Mouse (Mus musculus) midbrain, embryonic 12.5 days (tissue): Measurements from ENCODE around the gene Vps4a. TPM values are rescaled to one million over a fixed set of nuclear protein-coding genes. Genes with fewer than 3 reads are reported as not detected.

Experiments
- ATAC-seq: fragments of 200-750 bp; cut with Nextera tagmentation; 2 replicates; pipeline ENCODE4 v1.8.0; 2017; ENCODE audit warnings: low read depth, moderate TSS enrichment, moderate library complexity; ENCODE audit not compliant: low FRiP score
- H3K27ac ChIP-seq: fragments of 300-500 bp; sonication (generic); replicated peaks from 2 replicates; pipeline ENCODE4 v1.5.1; 2016; ENCODE audit warnings: mild to moderate bottlenecking
- H3K27me3 ChIP-seq: fragments of 300-500 bp; sonication (generic); 2 replicates; pipeline ENCODE4 v1.6.1; 2016; ENCODE audit warnings: mild to moderate bottlenecking
- H3K36me3 ChIP-seq: fragments of 300-500 bp; sonication (generic); 2 replicates; pipeline ENCODE4 v1.6.1; 2016
- H3K4me1 ChIP-seq: fragments of 300-500 bp; sonication (generic); 2 replicates; pipeline ENCODE4 v1.6.1; 2016
- H3K4me2 ChIP-seq: fragments of 300-500 bp; sonication (generic); replicated peaks from 2 replicates; pipeline ENCODE4 v1.6.1; 2016; ENCODE audit warnings: mild to moderate bottlenecking, moderate library complexity
- H3K4me3 ChIP-seq: fragments of 300-500 bp; sonication (generic); 2 replicates; pipeline ENCODE4 v1.5.1; 2016; ENCODE audit warnings: mild to moderate bottlenecking
- H3K9ac ChIP-seq: fragments of 300-500 bp; sonication (generic); replicated peaks from 2 replicates; pipeline ENCODE4 v1.6.1; 2016; ENCODE audit warnings: mild to moderate bottlenecking, moderate library complexity
- H3K9me3 ChIP-seq: fragments of 300-500 bp; sonication (generic); 2 replicates; pipeline ENCODE4 v1.6.1; 2016; ENCODE audit warnings: mild to moderate bottlenecking
- WGBS: fragments of 180-500 bp; shearing (Covaris S2); methylation state at CpG from one replicate; pipeline ENCODE4 v1.1.7; 2016; 5-methylcytosine and 5-hydroxymethylcytosine counted together
- polyA plus RNA-seq: library from polyadenylated mRNA; unstranded; fragments of >200 nt; fragmentation: Nextera tagmentation; extraction: Ambion mirVana; gene quantifications from 2 replicates; pipeline ENCODE4 v1.2.1, GENCODE M21; 2016

The Vps4a gene
- polyA plus RNA-seq, 1 experiment from 2014 or later, result 97.4 TPM

DNA sequence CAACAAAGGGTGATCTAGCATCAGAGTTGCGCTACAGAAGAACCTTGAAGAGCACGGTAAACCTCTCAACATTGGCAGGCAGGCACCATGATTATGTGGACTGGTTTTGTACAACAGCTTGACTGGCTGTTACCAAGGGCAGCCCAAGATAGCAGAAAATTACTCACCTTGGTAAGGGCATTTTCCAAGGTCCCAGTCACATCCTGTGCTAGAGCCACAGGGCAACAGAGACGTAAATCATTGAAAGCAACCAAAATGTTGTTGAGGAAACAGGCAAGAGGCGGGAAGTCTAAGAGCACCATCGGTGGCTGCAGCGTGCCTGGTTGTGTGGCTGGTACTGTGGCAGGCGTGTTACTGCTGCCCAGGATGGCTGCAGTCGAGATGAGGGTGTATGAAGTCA, 21.0 kb downstream of the Vps4a start:
- Histone ChIP-seq H3K27me3 (no peaks in the 10 kb centered on the region), H3K4me3 (no peak overlapping the region), H3K4me2 (no peak overlapping the region), H3K27ac (no peak overlapping the region), H3K9ac (no peak overlapping the region), H3K36me3 (peaks cover 53% of the 10 kb centered on the region), H3K4me1 (peaks cover 30% of the 10 kb centered on the region), H3K9me3 (no peaks in the 10 kb centered on the region)
- WGBS, result 97% methylated on average over 8 of the region's 8 CpGs
- no peak for ATAC-seq

DNA sequence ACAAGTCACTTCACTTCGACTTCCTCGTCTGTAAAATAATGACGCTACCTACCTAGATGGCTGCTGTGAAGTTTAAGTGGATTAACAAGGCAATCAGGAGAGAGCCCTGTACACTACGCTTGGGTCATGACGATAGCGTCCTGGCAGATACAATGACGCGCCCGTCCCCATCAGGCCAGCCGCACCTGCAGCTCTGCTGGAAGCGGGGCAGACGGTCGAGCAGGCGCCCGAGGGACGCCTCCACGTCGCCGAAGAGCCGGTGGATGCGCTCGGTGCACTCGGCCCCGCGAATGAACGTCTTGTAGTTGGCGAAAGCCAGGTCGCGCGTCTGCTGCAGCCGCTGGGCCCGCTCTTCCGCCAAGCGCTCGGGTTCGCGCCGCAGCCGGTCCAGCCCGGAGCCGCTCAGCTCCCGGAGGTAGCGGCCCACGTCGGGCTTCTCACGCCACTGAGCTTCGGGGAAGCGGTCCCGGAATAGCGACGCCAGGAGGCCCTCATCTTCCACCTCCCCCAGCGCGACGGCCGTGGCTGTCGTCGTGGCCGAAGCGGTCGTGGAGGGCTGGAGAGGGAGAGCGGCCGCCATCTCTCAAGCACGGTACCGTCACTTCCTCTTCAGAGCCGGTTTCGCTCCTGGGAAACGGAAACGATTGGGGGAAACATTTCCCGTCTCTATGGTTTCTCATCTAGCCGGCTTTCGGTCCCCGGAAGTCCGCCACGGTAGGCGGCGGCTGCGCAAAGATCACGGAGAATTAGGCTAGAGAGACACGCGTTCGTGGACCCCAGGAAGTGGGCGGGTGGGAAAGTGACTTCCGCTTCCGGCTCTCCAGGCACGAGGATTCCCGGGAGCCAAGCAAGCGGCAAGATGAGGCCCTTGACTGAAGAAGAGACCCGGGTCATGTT, 25.3 kb downstream of the Vps4a start, which contains the start of the genes Cog8 and Nip7:
Gene Cog8, minus strand, starts transcription at position 614 of the 897 bp plus-strand sequence.
Gene Nip7, plus strand, starts transcription at position 802 of the 897 bp plus-strand sequence.
- H3K9ac ChIP-seq, result peak within 1 kb of the TSS; percentile 86
- H3K4me1 ChIP-seq, result peaks cover 20% of the 10 kb centered on the region
- under 1% methylated on average over 88 of the region's 88 CpGs for WGBS
- H3K27ac ChIP-seq, result peak within 1 kb of the TSS; percentile 71
- no peaks in the 10 kb centered on the region for H3K27me3 ChIP-seq
- H3K4me3 ChIP-seq, result peak within 1 kb of the TSS; percentile 99
- peaks cover 44% of the 10 kb centered on the region for H3K36me3 ChIP-seq
- peak; percentile 93 for ATAC-seq
- peak within 1 kb of the TSS; percentile 97 for H3K4me2 ChIP-seq
- H3K9me3 ChIP-seq, result no peaks in the 10 kb centered on the region

DNA sequence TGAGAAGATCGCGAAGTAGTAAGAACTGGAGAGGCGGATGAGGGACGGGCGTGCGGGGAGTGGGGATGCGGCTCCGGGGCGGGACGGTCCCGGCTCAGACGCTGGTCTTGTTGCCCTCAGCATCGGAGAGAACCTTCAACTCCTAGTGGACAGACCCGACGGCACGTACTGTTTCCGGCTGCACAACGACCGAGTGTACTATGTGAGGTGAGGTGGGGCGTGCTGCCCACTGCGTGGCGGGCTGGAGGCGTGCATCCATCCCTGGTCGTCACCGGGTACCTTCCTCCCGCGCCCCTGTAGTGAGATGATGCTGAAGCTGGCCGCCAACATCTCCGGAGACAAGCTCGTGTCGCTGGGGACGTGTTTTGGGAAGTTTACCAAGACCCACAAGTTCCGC, 25.9 kb downstream of the Vps4a start:
- Histone ChIP-seq H3K4me1 (peaks cover 20% of the 10 kb centered on the region), H3K27ac (peak overlapping the region; percentile 49; the same call in 1 of the 2 replicates), H3K9ac (peak overlapping the region; percentile 82), H3K27me3 (no peaks in the 10 kb centered on the region), H3K9me3 (no peaks in the 10 kb centered on the region), H3K4me3 (peak overlapping the region; percentile 99), H3K36me3 (peaks cover 38% of the 10 kb centered on the region), H3K4me2 (peak overlapping the region; percentile 97)
- ATAC-seq, result peak; percentile 79
- WGBS, result 1% methylated on average over 33 of the region's 33 CpGs

DNA sequence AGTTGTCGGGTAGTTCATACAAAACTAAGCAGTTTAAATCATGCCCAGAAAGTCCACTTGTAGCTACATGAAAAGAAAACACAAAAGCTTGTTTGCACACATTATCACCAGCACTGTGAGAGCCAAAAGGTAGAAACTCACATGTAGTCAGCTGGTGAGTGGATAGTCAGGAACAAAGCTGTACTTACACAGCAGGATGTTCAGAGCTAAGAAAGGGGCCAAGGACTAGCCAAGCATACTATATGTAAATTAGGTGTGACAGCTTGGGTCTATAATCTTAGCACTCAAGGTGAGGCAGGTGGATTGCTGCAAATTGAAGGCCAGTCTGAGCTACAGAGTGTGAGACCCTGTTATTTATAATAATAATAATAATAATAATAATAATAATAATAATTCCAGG, 31.6 kb downstream of the Vps4a start:
- Histone ChIP-seq H3K9me3 (no peaks in the 10 kb centered on the region), H3K36me3 (peaks cover 16% of the 10 kb centered on the region), H3K27me3 (no peaks in the 10 kb centered on the region), H3K4me2 (no peak overlapping the region), H3K4me1 (peaks cover 3% of the 10 kb centered on the region), H3K4me3 (no peak overlapping the region), H3K27ac (no peak overlapping the region), H3K9ac (no peak overlapping the region)
- WGBS, result 88% methylated on average over 1 of the region's 1 CpGs
- no peak for ATAC-seq

DNA sequence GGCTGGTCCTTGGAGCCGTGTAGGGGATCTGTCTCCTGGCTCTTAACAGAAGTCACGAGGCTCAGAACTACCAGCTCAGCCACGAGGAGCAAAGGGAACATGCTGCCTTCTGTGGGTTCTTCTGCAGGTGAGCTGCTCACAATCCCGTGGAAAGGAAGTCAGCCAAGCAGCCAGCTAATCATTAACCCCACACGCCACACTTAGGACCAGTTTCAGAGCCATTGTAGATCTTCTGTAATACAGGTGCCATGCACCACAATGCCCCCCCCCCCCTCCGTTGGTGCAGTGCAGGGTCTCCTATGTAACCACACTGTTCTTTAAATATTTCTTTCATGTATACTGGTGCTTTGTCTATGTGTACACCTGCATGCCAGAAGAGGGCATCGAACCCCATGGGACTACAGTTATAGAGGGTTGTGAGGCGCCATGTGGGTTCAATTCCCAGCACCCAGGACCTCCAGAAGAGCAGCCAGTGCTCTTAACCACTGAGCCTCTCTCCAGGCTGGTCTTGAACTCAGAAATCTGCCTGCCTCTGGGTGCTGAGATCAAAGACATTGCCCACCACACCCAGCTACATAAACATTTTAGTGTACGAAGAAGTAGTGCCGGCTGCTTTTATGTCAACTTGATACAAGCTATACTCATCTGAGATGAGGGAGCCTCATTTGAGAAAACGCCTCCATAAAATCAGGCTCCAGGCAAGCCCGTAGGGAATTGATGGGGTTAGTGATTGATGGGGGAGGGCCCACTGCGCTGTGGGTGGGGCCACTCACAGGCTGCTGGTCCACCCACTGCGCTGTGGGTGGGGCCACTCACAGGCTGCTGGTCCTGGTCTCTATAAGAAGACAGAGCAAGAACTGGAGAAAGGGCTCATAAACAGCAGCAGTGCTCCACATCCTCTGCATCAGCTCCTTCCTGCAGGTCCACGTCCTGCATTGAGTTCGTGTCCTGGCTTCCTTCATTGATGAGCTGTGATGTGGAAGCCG, 34.8 kb downstream of the Vps4a start, which contains the start of gene Tmed6:
Gene Tmed6, minus strand, starts transcription at position 134 of the 986 bp plus-strand sequence.
- Histone ChIP-seq H3K9ac (no peak within 1 kb of the TSS), H3K27me3 (no peaks in the 10 kb centered on the region), H3K36me3 (peaks cover 20% of the 10 kb centered on the region), H3K4me2 (no peak within 1 kb of the TSS), H3K4me3 (no peak within 1 kb of the TSS), H3K27ac (no peak within 1 kb of the TSS), H3K9me3 (no peaks in the 10 kb centered on the region), H3K4me1 (no peaks in the 10 kb centered on the region)
- 69% methylated on average over 17 of the region's 17 CpGs for WGBS
- ATAC-seq, result no peak

DNA sequence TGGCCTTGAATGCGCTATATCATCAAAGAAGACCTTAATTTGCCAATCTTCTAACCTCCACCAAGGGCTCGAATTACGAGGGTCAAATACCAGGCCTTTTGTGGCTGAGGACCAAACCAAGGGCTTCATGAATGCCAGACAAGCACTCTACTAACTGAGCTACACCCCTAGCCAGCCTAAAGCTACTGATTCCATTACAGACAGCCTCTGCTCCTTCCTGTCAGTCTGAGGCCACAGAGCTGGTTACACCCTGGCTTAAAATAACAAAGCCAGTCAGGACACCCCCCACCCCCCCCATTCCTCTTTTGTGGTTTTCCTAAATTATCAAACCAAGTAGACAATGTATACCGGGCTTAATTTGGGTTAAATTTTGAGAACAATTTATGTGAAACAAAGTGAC, 42.7 kb downstream of the Vps4a start:
- H3K4me1 ChIP-seq, result no peaks in the 10 kb centered on the region
- H3K9ac ChIP-seq, result no peak overlapping the region
- H3K36me3 ChIP-seq, result peaks cover 86% of the 10 kb centered on the region
- ATAC-seq, result no peak
- no peaks in the 10 kb centered on the region for H3K9me3 ChIP-seq
- no peaks in the 10 kb centered on the region for H3K27me3 ChIP-seq
- no peak overlapping the region for H3K4me3 ChIP-seq
- H3K4me2 ChIP-seq, result no peak overlapping the region
- H3K27ac ChIP-seq, result no peak overlapping the region
- 90% methylated on average over 4 of the region's 4 CpGs for WGBS

DNA sequence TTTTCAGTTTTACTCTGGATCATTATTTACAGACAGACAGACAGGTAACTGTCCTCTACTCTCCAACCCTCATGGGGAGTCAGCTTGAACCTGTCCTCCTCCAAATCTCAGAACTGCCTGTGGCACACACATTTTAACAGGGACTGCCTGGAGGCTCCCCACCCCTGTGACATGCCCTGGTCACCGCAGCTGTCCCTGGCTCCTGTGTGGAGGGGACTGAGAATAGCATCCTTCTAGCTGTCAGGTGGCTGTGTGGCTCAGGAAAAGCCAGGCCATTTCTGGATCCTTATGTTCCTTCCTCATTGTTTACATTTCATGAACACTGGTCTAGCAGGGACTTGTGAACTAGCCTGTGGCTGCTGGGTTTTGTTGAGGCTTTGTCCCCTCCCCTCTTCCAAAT, 43.1 kb downstream of the Vps4a start:
- no peak for ATAC-seq
- H3K9ac ChIP-seq, result no peak overlapping the region
- WGBS, result 96% methylated on average over 1 of the region's 1 CpGs
- no peak overlapping the region for H3K4me3 ChIP-seq
- H3K27ac ChIP-seq, result no peak overlapping the region
- H3K9me3 ChIP-seq, result no peaks in the 10 kb centered on the region
- no peaks in the 10 kb centered on the region for H3K27me3 ChIP-seq
- H3K4me2 ChIP-seq, result no peak overlapping the region
- H3K36me3 ChIP-seq, result peaks cover 86% of the 10 kb centered on the region
- H3K4me1 ChIP-seq, result no peaks in the 10 kb centered on the region

DNA sequence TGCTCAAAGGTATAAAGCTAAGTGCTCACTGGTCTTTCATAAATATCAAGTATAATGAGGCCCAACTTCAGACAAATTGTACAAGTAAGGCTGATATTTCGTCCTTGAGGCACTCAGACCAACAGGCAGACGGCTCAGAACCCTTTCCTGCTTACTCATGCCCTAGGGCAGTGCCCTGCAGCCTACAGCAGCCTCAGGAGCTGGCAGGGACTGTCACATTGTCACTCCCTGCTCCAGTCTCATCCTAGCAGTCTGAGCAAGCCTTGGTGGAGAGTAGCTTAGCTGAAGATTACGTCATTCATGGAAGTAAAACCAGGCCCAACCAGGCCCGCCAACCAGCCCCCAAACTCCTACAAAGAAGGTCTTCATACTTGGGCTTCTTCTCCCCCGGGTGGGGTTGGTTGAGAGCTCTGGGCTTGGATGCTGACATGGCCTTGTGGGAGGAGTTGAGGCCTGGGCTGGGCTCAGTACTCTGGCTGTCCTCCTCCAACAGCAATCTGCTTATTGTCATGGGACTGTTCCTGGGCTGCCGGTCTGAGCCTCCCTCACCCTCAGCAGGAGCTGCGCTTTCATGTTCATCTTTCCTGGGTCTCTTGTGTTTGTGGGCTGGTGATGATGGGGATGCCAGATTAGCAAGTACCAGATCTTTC, 45.3 kb downstream of the Vps4a start:
- WGBS, result 90% methylated on average over 7 of the region's 7 CpGs
- Histone ChIP-seq H3K27ac (no peak overlapping the region), H3K36me3 (peaks cover 91% of the 10 kb centered on the region), H3K4me1 (no peaks in the 10 kb centered on the region), H3K9ac (no peak overlapping the region), H3K4me2 (no peak overlapping the region), H3K27me3 (no peaks in the 10 kb centered on the region), H3K9me3 (no peaks in the 10 kb centered on the region), H3K4me3 (no peak overlapping the region)
- no peak for ATAC-seq

DNA sequence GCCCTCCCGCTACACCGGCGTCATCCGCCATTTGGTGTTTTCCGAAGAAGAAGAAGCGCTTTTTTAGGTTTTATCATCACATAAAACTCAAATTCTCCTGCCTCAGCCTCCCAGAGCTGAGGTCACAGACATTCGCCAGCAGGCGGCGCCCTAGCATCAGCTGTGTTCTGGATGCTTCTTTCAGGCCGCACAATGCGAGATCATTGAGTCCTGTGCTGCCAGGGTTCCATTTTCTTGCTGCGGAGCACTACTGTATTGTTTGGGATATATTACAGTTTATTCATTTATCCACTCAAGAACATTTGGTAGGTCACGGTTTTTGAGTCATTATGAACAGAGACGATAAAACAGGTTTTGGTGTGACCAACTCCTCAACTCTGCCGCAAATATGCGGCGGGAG, 54.3 kb downstream of the Vps4a start:
- Histone ChIP-seq H3K27ac (no peak overlapping the region), H3K36me3 (peaks cover 74% of the 10 kb centered on the region), H3K27me3 (no peaks in the 10 kb centered on the region), H3K4me3 (no peak overlapping the region), H3K4me1 (no peaks in the 10 kb centered on the region), H3K9ac (no peak overlapping the region), H3K4me2 (no peak overlapping the region), H3K9me3 (no peaks in the 10 kb centered on the region)
- no peak for ATAC-seq
- 97% methylated on average over 17 of the region's 17 CpGs for WGBS

DNA sequence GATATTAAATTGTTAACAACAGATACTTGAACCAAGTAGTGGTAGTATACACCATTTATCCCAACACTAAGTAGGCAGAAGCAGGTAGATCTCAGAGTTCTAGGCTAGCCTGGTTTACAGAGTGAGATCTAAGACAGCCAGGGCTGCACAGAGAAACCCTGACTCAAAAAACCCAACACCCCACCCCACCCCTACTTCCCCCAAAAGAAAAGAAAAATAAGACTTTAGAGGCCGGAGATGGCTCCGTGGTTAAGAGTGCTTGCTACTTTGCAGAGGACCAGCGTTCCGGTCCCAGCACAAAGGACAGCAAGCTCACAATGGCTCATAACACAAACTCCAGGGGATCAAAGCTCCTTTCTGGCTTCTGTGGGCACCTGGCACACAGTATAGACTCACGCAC, 55.0 kb downstream of the Vps4a start:
- ATAC-seq, result no peak
- Histone ChIP-seq H3K9ac (no peak overlapping the region), H3K27me3 (no peaks in the 10 kb centered on the region), H3K4me3 (no peak overlapping the region), H3K4me1 (no peaks in the 10 kb centered on the region), H3K9me3 (no peaks in the 10 kb centered on the region), H3K36me3 (peaks cover 74% of the 10 kb centered on the region), H3K4me2 (no peak overlapping the region), H3K27ac (no peak overlapping the region)
- 98% methylated on average over 5 of the region's 5 CpGs for WGBS

DNA sequence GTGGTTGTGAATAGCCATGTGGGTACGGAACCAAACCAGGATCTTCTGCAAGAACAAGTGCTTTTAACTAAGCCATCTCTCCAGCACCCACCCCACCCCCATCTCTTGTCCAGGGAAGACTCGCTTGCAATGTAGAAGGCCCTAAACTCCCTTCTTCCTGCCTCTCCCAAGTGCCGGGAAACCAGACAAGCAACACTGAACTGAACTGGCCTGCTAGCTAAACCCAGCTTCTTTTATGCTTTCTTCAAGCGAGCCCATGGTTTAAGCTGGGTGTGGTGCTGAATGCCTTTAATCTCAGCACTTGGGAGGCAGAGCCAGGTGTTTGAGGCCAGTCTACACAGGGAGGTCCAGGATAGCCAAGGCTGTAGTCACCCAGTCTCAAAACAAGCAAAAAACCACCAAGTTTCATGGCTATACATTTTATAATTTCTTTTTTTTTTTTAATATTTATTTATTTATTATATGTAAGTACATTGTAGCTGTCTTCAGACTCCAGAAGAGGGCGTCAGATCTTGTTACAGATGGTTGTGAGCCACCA, 57.6 kb downstream of the Vps4a start:
- no peak overlapping the region for H3K4me2 ChIP-seq
- H3K9me3 ChIP-seq, result no peaks in the 10 kb centered on the region
- no peak overlapping the region for H3K4me3 ChIP-seq
- H3K36me3 ChIP-seq, result peaks cover 78% of the 10 kb centered on the region
- H3K4me1 ChIP-seq, result no peaks in the 10 kb centered on the region
- no peaks in the 10 kb centered on the region for H3K27me3 ChIP-seq
- H3K9ac ChIP-seq, result no peak overlapping the region
- ATAC-seq, result no peak
- no peak overlapping the region for H3K27ac ChIP-seq
- WGBS, result 92% methylated on average over 5 of the region's 5 CpGs
